Mouse (Mus musculus) small intestine, adult 2 months (tissue): Measurements from ENCODE around the gene 2010111I01Rik.

ENCODE experiments used
- CTCF ChIP-seq: fragments of 200-500 bp; IDR thresholded peaks from 2 replicates; pipeline ENCODE4 v1.5.1; 2012; ENCODE audit warnings: low read depth, mild to moderate bottlenecking, control low read depth, inconsistent platforms, low read length, moderate library complexity, mixed read lengths; ENCODE audit not compliant: insufficient replicate concordance, insufficient read length; ENCODE audit errors: extremely low read depth
- POLR2A ChIP-seq: fragments of 200-500 bp; IDR thresholded peaks from 2 replicates; pipeline ENCODE4 v1.6.1; 2012; ENCODE audit warnings: low read depth, mild to moderate bottlenecking, control low read depth, inconsistent platforms, low read length, moderate library complexity

DNA sequence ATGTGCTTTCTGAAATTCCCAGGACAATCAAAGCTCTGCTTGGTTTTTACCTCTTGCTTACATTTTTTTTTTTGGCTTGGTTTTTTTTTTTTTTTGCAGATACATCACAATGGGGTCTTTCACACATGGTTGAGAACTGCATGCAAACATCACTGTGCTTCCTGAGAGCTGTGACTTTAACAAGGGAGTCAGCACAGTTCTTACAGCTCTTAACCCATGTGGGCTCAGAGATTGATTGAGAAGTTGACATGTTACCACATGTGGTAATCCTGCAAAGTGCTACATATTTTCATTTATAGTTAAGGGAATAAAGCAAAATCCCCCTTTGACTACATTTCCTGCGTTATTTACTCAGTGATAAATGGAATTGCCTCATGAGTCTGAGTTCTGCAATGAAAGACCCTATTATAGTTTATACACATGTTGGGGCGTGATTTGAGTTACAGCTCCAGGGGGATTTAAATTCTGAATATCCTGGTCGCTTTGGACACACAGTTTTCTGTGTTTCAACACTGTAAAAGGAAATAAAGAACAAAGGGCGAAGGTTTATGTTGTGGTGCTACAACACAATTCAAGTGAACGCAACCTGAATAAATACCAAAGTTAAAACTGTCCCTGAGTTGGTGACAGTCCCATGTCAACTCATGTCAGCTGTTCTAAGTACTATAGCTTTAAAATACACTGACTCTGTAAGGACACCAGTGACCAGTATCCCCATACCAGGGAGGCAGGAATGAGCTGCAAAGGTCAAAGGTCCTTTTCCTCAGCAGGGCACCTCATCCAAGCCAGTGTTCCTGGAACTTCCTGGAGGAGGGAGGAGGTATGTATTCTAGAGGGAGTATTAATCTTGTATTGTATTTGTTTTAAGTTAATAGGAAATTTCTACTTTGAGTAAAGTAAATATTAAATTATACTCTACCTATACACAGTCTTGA is 29.1 kb downstream of the 2010111I01Rik start:
- no peak for TF ChIP-seq POLR2A
- no peak for TF ChIP-seq CTCF
